Mouse (Mus musculus) ES-E14 (cell line): ENCODE measurements around the gene Tpk1. TPM values are rescaled to one million over a fixed set of nuclear protein-coding genes. Genes with fewer than 3 reads are reported as not detected.

ENCODE experiments used
- DNase-seq: peaks from one replicate; pipeline ENCODE4 v3.0.0-alpha.2; 2013; ENCODE audit warnings: low read depth, low spot score
- H3K27ac ChIP-seq: 2 replicates; pipeline ENCODE4 v1.5.1; 2012; ENCODE audit warnings: low read depth, mild to moderate bottlenecking, low read length, moderate library complexity, mixed read lengths; ENCODE audit not compliant: poor library complexity, insufficient read depth, severe bottlenecking
- H3K36me3 ChIP-seq: 2 replicates; pipeline ENCODE4 v1.6.1; 2012; ENCODE audit warnings: mild to moderate bottlenecking, low read length, moderate library complexity, mixed read lengths; ENCODE audit not compliant: control insufficient read depth, poor library complexity, insufficient read depth, severe bottlenecking
- H3K4me1 ChIP-seq, 2 experiments: fragments of 150-350 bp in 1 of 2; sonication (generic) in 1 of 2; 2 replicates each; pipeline ENCODE4 v1.6.1; 2012; ENCODE audit warnings: low read length in 2 of 2, mild to moderate bottlenecking in 1 of 2, mixed read lengths in 1 of 2; ENCODE audit not compliant: control insufficient read depth in 2 of 2, insufficient read depth in 2 of 2, poor library complexity in 1 of 2
- H3K4me3 ChIP-seq, 2 experiments: fragments of 150-350 bp in 1 of 2; sonication (generic) in 1 of 2; 2 replicates each; pipeline ENCODE4 v1.5.1; 2012; ENCODE audit warnings: low read length in 2 of 2, low read depth in 1 of 2, mild to moderate bottlenecking in 1 of 2, mixed read lengths in 1 of 2; ENCODE audit not compliant: insufficient read depth in 1 of 2, poor library complexity in 1 of 2, severe bottlenecking in 1 of 2
- H3K9ac ChIP-seq: 2 replicates; pipeline ENCODE4 v1.6.1; 2012; ENCODE audit warnings: low read depth, mild to moderate bottlenecking, low read length, mixed read lengths; ENCODE audit not compliant: poor library complexity, insufficient read depth, severe bottlenecking
- H3K9me3 ChIP-seq: fragments of 150-350 bp; sonication (generic); 2 replicates; pipeline ENCODE4 v1.6.1; 2012; ENCODE audit warnings: low read depth, mild to moderate bottlenecking, low read length; ENCODE audit not compliant: control insufficient read depth, insufficient read depth
- CHD2 ChIP-seq: IDR thresholded peaks from 2 replicates; pipeline ENCODE4 v1.6.1; 2014; ENCODE audit warnings: mild to moderate bottlenecking, low read depth, low read length, inconsistent platforms
- HCFC1 ChIP-seq: IDR thresholded peaks from 2 replicates; pipeline ENCODE4 v1.6.1; 2012; ENCODE audit warnings: low read length, inconsistent platforms, borderline replicate concordance; ENCODE audit not compliant: insufficient read depth
- MAFK ChIP-seq: IDR thresholded peaks from 2 replicates; pipeline ENCODE4 v1.6.1; 2014; ENCODE audit warnings: mild to moderate bottlenecking, low read depth, low read length, inconsistent platforms; ENCODE audit not compliant: insufficient read depth
- ZC3H11A ChIP-seq: IDR thresholded peaks from 2 replicates; pipeline ENCODE4 v1.6.1; 2012; ENCODE audit warnings: low read depth, mild to moderate bottlenecking, inconsistent platforms, low read length, borderline replicate concordance
- ZNF384 ChIP-seq: IDR thresholded peaks from 2 replicates; pipeline ENCODE4 v1.6.1; 2012; ENCODE audit warnings: low read depth, low read length, inconsistent platforms
- in situ Hi-C, 2 experiments: fragments of 600-800 bp; cut with MboI; formaldehyde crosslinking; loops; one replicate each; pipeline ENCODE4 v1.15.1; 2025; ENCODE audit warnings: low sequenced_read_pairs in 2 of 2, inconsistent platforms in 1 of 2; ENCODE audit not compliant: unreplicated experiment in 2 of 2
- total RNA-seq: library from RNA; depleted of rRNA; stranded (reverse); fragments of 300-350 nt; gene quantifications from 2 replicates; pipeline ENCODE4 v1.2.3, GENCODE M21; 2012

Gene Tpk1
- total RNA-seq, 1 experiment: 13.3 TPM

DNA sequence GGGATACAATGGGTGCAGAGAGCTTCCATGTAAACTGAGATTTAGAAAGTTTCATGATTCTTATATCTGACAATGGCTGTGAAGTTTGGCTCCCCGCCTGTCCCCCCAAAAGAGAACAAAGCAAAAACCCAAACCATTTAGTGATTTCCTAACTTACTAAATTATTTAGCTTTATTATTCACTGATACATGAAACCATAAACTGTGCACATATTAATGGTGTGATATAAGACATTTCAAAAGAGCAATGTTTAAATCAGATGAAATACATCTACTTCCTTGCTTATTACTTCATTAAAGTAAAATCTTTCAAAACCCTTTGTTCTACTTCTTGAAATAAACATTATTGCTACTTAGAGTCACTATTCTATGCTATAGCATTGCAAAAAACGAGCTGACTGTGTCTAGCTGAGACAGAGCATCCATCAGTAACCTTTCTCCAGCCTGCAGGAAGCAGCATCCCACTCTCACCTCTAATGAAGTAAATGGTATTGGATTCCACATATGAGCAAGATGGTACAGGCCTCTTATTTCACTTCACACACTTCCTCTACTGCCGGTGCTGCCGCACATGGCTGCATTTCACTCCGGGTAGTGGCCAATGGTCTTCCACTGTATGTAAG is 161.4 kb downstream of the Tpk1 start:
- Histone ChIP-seq H3K9me3 (no peaks in the 10 kb centered on the region), H3K27ac (no peak overlapping the region), H3K4me3 (no peak overlapping the region), H3K36me3 (no peaks in the 10 kb centered on the region; the same call in 1 of the 2 replicates), H3K9ac (no peak overlapping the region), H3K4me1 (no peaks in the 10 kb centered on the region)
- in situ Hi-C loops: no loop called here
- TF ChIP-seq ZC3H11A (no peak), MAFK (no peak), HCFC1 (no peak), ZNF384 (no peak)
- no peak for DNase-seq

- H3K4me1 ChIP-seq: no peaks in the 10 kb centered on the region
- in situ Hi-C loops: no loop called here
- TF ChIP-seq ZC3H11A: no peak
- no peak for TF ChIP-seq CHD2
- no peak for TF ChIP-seq ZNF384
- TF ChIP-seq MAFK: no peak
- no peak for TF ChIP-seq HCFC1
These were observed 173.7 kb downstream of the Tpk1 start for GRCm38 (mm10) chr6:43492367-43492766.

GRCm38 (mm10) chr6:43486691-43487090 is 179.4 kb downstream of the Tpk1 start:
- DNase-seq: no peak
- Histone ChIP-seq H3K4me3 (no peak overlapping the region), H3K36me3 (no peaks in the 10 kb centered on the region), H3K9ac (no peak overlapping the region), H3K9me3 (no peaks in the 10 kb centered on the region), H3K4me1 (no peaks in the 10 kb centered on the region), H3K27ac (no peak overlapping the region)
- TF ChIP-seq ZC3H11A (no peak), HCFC1 (no peak), CHD2 (no peak), MAFK (no peak), ZNF384 (no peak)
- in situ Hi-C loops: no loop called here

More at GRCm38 (mm10) chr6:43492367-43492766, 173.7 kb downstream of the Tpk1 start:
- Histone ChIP-seq H3K9ac (no peak overlapping the region), H3K27ac (no peak overlapping the region), H3K9me3 (no peaks in the 10 kb centered on the region), H3K4me3 (no peak overlapping the region), H3K36me3 (no peaks in the 10 kb centered on the region)
- no peak for DNase-seq

DNA sequence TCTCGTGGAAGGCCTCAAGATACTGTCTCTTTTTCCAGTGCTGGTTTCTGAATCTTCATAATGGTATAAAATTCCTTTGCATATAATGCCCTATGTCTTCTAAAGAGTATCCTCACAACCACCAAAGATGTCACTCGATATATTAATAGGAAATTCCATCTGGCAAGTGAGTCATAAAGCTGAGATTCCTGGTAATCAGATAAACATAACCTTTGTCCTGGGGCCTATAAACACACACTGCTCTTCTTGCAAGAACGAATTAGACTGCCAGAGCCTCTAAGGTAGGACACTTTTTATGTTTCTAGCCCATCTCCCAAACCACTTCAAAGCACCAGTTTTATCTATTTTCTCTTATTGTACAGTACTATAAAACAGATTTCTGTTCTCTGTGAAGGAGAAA is 185.4 kb downstream of the Tpk1 start:
- Histone ChIP-seq H3K27ac (no peak overlapping the region), H3K4me3 (no peak overlapping the region), H3K9ac (no peak overlapping the region), H3K36me3 (no peaks in the 10 kb centered on the region), H3K4me1 (no peaks in the 10 kb centered on the region), H3K9me3 (no peaks in the 10 kb centered on the region)
- TF ChIP-seq MAFK: no peak
- no peak for TF ChIP-seq ZNF384
- TF ChIP-seq CHD2: no peak
- no peak for TF ChIP-seq ZC3H11A
- TF ChIP-seq HCFC1: no peak
- no peak for DNase-seq
- in situ Hi-C loops: no loop called here

DNA sequence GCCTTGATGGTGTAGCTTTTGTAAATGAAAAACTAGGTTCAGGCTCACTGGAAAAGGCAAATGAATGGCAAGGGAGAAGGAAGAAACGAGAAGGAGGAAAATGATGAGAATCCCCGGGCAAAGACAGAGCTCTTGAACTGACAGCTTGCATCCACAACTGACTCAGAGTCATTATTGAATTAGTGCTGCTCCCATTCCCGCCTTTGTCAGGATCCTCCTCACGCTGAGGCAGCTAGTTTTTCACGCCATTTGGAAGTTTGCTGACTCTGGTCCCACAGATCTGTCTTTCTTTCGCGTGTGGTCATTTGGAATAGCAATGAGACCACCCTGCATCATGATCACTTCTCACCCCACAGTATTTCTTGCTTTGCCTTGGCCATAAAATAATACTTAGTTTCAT is 187.3 kb downstream of the Tpk1 start:
- H3K4me1 ChIP-seq: no peaks in the 10 kb centered on the region
- H3K27ac ChIP-seq: no peak overlapping the region
- H3K9ac ChIP-seq: no peak overlapping the region
- H3K4me3 ChIP-seq: no peak overlapping the region
- DNase-seq: no peak
- in situ Hi-C loops: no loop called here
- H3K9me3 ChIP-seq: no peaks in the 10 kb centered on the region
- H3K36me3 ChIP-seq: no peaks in the 10 kb centered on the region
- no peak for TF ChIP-seq ZNF384
- no peak for TF ChIP-seq ZC3H11A
- no peak for TF ChIP-seq CHD2
- TF ChIP-seq HCFC1: no peak
- no peak for TF ChIP-seq MAFK
